Mouse (Mus musculus) limb, embryonic 14.5 days (tissue): ENCODE data around the gene Cnnm4. TPM values are rescaled to one million over a fixed set of nuclear protein-coding genes. Genes with fewer than 3 reads are reported as not detected.

Experiments used
- ATAC-seq: fragments of 200-750 bp; cut with Nextera tagmentation; 2 replicates; pipeline ENCODE4 v1.8.0; 2017; ENCODE audit warnings: low read depth, moderate number of reproducible peaks, moderate TSS enrichment; ENCODE audit not compliant: low FRiP score
- DNase-seq: peaks from one replicate; pipeline ENCODE4 v3.0.0-alpha.2; 2015; ENCODE audit warnings: low spot score
- H3K27ac ChIP-seq: fragments of 300-500 bp; sonication (generic); replicated peaks from 2 replicates; pipeline ENCODE4 v1.5.1; 2014; ENCODE audit warnings: low read depth, mild to moderate bottlenecking, low read length, moderate library complexity, mixed read lengths
- H3K27me3 ChIP-seq: fragments of 300-500 bp; sonication (generic); 2 replicates; pipeline ENCODE4 v1.6.1; 2014; ENCODE audit warnings: low read length, mixed read lengths; ENCODE audit not compliant: control insufficient read depth, insufficient read depth
- H3K36me3 ChIP-seq: fragments of 300-500 bp; sonication (generic); 2 replicates; pipeline ENCODE4 v1.6.1; 2014; ENCODE audit warnings: mild to moderate bottlenecking, low read length, moderate library complexity, mixed read lengths; ENCODE audit not compliant: control insufficient read depth, insufficient read depth
- H3K4me1 ChIP-seq: fragments of 300-500 bp; sonication (generic); 2 replicates; pipeline ENCODE4 v1.6.1; 2014; ENCODE audit warnings: antibody characterized with exemption, low read length, mixed read lengths; ENCODE audit not compliant: control insufficient read depth, insufficient read depth
- H3K4me2 ChIP-seq: fragments of 300-500 bp; sonication (generic); replicated peaks from 2 replicates; pipeline ENCODE4 v1.6.1; 2014; ENCODE audit warnings: low read depth, mild to moderate bottlenecking, low read length, moderate library complexity; ENCODE audit not compliant: severe bottlenecking
- H3K4me3 ChIP-seq: fragments of 300-500 bp; sonication (generic); replicated peaks from 2 replicates; pipeline ENCODE4 v1.5.1; 2014; ENCODE audit warnings: low read length
- H3K9ac ChIP-seq: fragments of 300-500 bp; sonication (generic); 2 replicates; pipeline ENCODE4 v1.6.1; 2014; ENCODE audit warnings: mild to moderate bottlenecking, low read depth, low read length, moderate library complexity; ENCODE audit not compliant: severe bottlenecking
- H3K9me3 ChIP-seq: fragments of 300-500 bp; sonication (generic); 2 replicates; pipeline ENCODE4 v1.6.1; 2016; ENCODE audit warnings: low read length; ENCODE audit not compliant: control insufficient read depth
- POLR2A ChIP-seq: fragments of 200-500 bp; IDR thresholded peaks from 2 replicates; pipeline ENCODE4 v1.8.0; 2012; ENCODE audit warnings: inconsistent platforms, mild to moderate bottlenecking, moderate library complexity, borderline replicate concordance; ENCODE audit not compliant: insufficient read depth, insufficient read length; ENCODE audit errors: extremely low read depth
- WGBS: fragments of 180-500 bp; shearing (Covaris S2); extraction: QIAGEN DNeasy Blood & Tissue Kit; methylation state at CpG from one replicate; pipeline ENCODE4 v1.1.7; 2014; 5-methylcytosine and 5-hydroxymethylcytosine counted together
- polyA plus RNA-seq, 2 experiments: library from polyadenylated mRNA; depleted of rRNA in 1 of 2; stranded (reverse) in 1 of 2; unstranded in 1 of 2; fragments of >200 nt; fragmentation: Nextera tagmentation in 1 of 2; extraction: Ambion mirVana in 1 of 2; gene quantifications; 2 replicates each; pipeline versions ENCODE4 v1.2.1 to v1.2.3; 2012 to 2014

Gene Cnnm4
- polyA plus RNA-seq, 2 experiments, result 7.3 to 13.1 TPM

- Histone ChIP-seq H3K4me1 (peaks cover 12% of the 10 kb centered on the region; the same call in 1 of the 2 replicates), H3K9ac (no peak overlapping the region), H3K9me3 (no peaks in the 10 kb centered on the region), H3K4me2 (no peak overlapping the region), H3K36me3 (peaks cover 67% of the 10 kb centered on the region), H3K27ac (peak overlapping the region; percentile 46; the same call in 1 of the 2 replicates), H3K27me3 (no peaks in the 10 kb centered on the region), H3K4me3 (no peak overlapping the region)
- DNase-seq, result no peak
- TF ChIP-seq POLR2A, result no peak
- ATAC-seq, result no peak
- 71% methylated on average over 5 of the region's 5 CpGs for WGBS
Observed at GRCm38 (mm10) chr1:36524058-36524457, 52.6 kb downstream of the Cnnm4 start.

- Histone ChIP-seq H3K4me1 (peaks cover 12% of the 10 kb centered on the region; the same call in 1 of the 2 replicates), H3K9me3 (no peaks in the 10 kb centered on the region), H3K9ac (no peak overlapping the region), H3K4me2 (no peak overlapping the region), H3K36me3 (peaks cover 55% of the 10 kb centered on the region), H3K27me3 (no peaks in the 10 kb centered on the region), H3K4me3 (no peak overlapping the region), H3K27ac (no peak overlapping the region)
- no peak for DNase-seq
- no peak for TF ChIP-seq POLR2A
- no peak for ATAC-seq
- WGBS, result 92% methylated on average over 12 of the region's 12 CpGs
Observed at GRCm38 (mm10) chr1:36525774-36526173, 54.4 kb downstream of the Cnnm4 start.

GRCm38 (mm10) chr1:36526903-36527302 is 55.5 kb downstream of the Cnnm4 start:
- Histone ChIP-seq H3K27me3 (no peaks in the 10 kb centered on the region), H3K4me2 (no peak overlapping the region), H3K9ac (no peak overlapping the region), H3K36me3 (peaks cover 52% of the 10 kb centered on the region), H3K4me3 (no peak overlapping the region), H3K4me1 (peaks cover 12% of the 10 kb centered on the region; the same call in 1 of the 2 replicates), H3K9me3 (no peaks in the 10 kb centered on the region), H3K27ac (no peak overlapping the region)
- WGBS, result 88% methylated on average over 10 of the region's 10 CpGs
- DNase-seq (no peak), ATAC-seq (no peak)
- TF ChIP-seq POLR2A, result no peak

- peaks cover 7% of the 10 kb centered on the region; the same call in 1 of the 2 replicates for H3K4me1 ChIP-seq
- no peak overlapping the region for H3K4me2 ChIP-seq
- 6% methylated on average over 1 of the region's 1 CpGs for WGBS
- no peaks in the 10 kb centered on the region for H3K9me3 ChIP-seq
- ATAC-seq (no peak), DNase-seq (peak; percentile 50)
- H3K36me3 ChIP-seq, result peaks cover 52% of the 10 kb centered on the region
- H3K4me3 ChIP-seq, result no peak overlapping the region
- H3K9ac ChIP-seq, result no peak overlapping the region
- H3K27me3 ChIP-seq, result no peaks in the 10 kb centered on the region
- no peak for TF ChIP-seq POLR2A
- H3K27ac ChIP-seq, result no peak overlapping the region
Observed at GRCm38 (mm10) chr1:36528351-36528750, 56.9 kb downstream of the Cnnm4 start.

GRCm38 (mm10) chr1:36529274-36529673 is 57.9 kb downstream of the Cnnm4 start:
- no peak for ATAC-seq
- no peaks in the 10 kb centered on the region for H3K9me3 ChIP-seq
- H3K4me2 ChIP-seq, result no peak overlapping the region
- H3K4me1 ChIP-seq, result no peaks in the 10 kb centered on the region
- WGBS, result 84% methylated on average over 4 of the region's 4 CpGs
- H3K9ac ChIP-seq, result no peak overlapping the region
- no peak for DNase-seq
- no peak overlapping the region for H3K27ac ChIP-seq
- no peak overlapping the region for H3K4me3 ChIP-seq
- no peak for TF ChIP-seq POLR2A
- peaks cover 45% of the 10 kb centered on the region for H3K36me3 ChIP-seq
- H3K27me3 ChIP-seq, result no peaks in the 10 kb centered on the region

GRCm38 (mm10) chr1:36529875-36530274 is 58.5 kb downstream of the Cnnm4 start:
- H3K4me3 ChIP-seq, result no peak overlapping the region
- WGBS, result 90% methylated on average over 4 of the region's 4 CpGs
- peaks cover 39% of the 10 kb centered on the region for H3K36me3 ChIP-seq
- no peaks in the 10 kb centered on the region for H3K27me3 ChIP-seq
- H3K9ac ChIP-seq, result no peak overlapping the region
- no peak for TF ChIP-seq POLR2A
- DNase-seq (no peak), ATAC-seq (no peak)
- no peak overlapping the region for H3K27ac ChIP-seq
- H3K4me1 ChIP-seq, result no peaks in the 10 kb centered on the region
- H3K4me2 ChIP-seq, result no peak overlapping the region
- H3K9me3 ChIP-seq, result no peaks in the 10 kb centered on the region
